Comparison of ENCODE assay signal across 20 mouse cellular contexts in the genomic region with DNA sequence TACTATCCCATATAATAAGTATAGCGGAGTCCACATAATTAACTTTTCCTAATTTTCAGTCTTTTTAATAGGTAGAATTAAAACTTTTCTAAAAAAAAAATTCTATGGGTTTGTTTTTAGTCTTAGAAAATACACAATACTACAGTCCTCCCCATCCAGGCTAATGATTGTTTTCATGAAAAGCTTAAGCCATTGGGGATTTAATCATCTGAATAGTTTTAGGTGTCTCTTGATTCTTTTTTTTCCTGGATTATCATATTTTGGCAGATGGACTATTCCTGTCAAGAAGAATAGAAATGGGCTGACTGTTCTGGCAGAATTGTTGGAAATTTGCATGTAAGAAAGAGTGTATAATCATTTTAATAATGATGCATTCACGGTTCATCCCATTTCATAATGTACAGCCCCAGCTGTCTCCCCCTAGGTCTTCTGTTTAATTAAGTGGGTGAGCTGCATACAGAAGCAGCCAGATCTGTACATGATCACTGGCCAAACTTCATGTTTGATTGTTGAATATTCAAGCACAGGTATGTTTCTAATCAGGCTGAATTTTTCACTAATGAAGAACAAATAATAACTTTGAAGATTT.
DNase-seq lines count a peak whose midpoint lies in the region; ATAC-seq and TF ChIP-seq lines count a peak whose summit lies in the region.
"Had no signal": no experiment of that assay in that cellular context is flagged by ENCODE, and none has a peak within 500 bp of the region (broad histone marks: within the 10 kb centered on the region; RNA-seq: fewer than 3 reads in every experiment).

No protein-coding gene starts in this region.

- no peak for TF ChIP-seq CTCF in brain, embryonic 14.5 days (IDR thresholded peaks at IDR 0.05; ENCODE audit: borderline replicate concordance, extremely low read depth, insufficient read depth, insufficient read length)

- DNase-seq in forebrain, embryonic 11.5 days (ENCODE audit: low spot score), result no peak
- DNase-seq in brain, embryonic 14.5 days (ENCODE audit: low read depth), result peak; percentile 77
- no peak for DNase-seq in lung, postnatal 36 days
- no peak for DNase-seq in heart, postnatal 4 days
- DNase-seq: adrenal gland, postnatal 36 days; cerebellum, adult 11-12 months; cerebellum, postnatal 25 days; kidney, postnatal 25 days; thymus, postnatal 25 days had no signal

- H3K4me3 ChIP-seq in forebrain, embryonic 12.5 days (replicated peaks), result no peak overlapping the region
- no peak overlapping the region for H3K4me3 ChIP-seq in forebrain, embryonic 11.5 days (ENCODE audit: low read depth, low read length)
- no peak overlapping the region for H3K4me3 ChIP-seq in hindbrain, embryonic 16.5 days (ENCODE audit: low read length)
- H3K4me3 ChIP-seq in midbrain, embryonic 16.5 days (ENCODE audit: low read depth, low read length), result no peak overlapping the region
- H3K4me3 ChIP-seq: embryonic facial prominence, embryonic 12.5 days; hindbrain, embryonic 15.5 days; layer of hippocampus, adult 2 months; neural tube, embryonic 15.5 days; stomach, embryonic 15.5 days had no signal

- WGBS in forebrain, embryonic 12.5 days, result 74% methylated on average over 2 of the region's 2 CpGs
- whole genome bisulfite sequencing in forebrain, embryonic 11.5 days, result 83% methylated on average over 2 of the region's 2 CpGs
- WGBS in hindbrain, embryonic 16.5 days, result 56% methylated on average over 2 of the region's 2 CpGs
- WGBS in midbrain, embryonic 16.5 days, result 50% methylated on average over 2 of the region's 2 CpGs

- no peak overlapping the region for H3K9ac ChIP-seq in forebrain, embryonic 12.5 days
- H3K9ac ChIP-seq in forebrain, embryonic 11.5 days (ENCODE audit: low read length), result no peak overlapping the region
- H3K9ac ChIP-seq in hindbrain, embryonic 16.5 days (ENCODE audit: low read depth, low read length), result no peak overlapping the region
- H3K9ac ChIP-seq in midbrain, embryonic 16.5 days (ENCODE audit: low read depth, low read length), result no peak overlapping the region
- H3K9ac ChIP-seq: embryonic facial prominence, embryonic 12.5 days; hindbrain, embryonic 15.5 days; neural tube, embryonic 15.5 days; stomach, embryonic 15.5 days had no signal

- peak; percentile 46; the same call in 1 of the 2 replicates for ATAC-seq in forebrain, embryonic 12.5 days (ENCODE audit: low FRiP score)
- ATAC-seq in forebrain, embryonic 11.5 days (replicated peaks; ENCODE audit: low FRiP score), result no peak
- ATAC-seq in hindbrain, embryonic 16.5 days, result peak; percentile 42; the same call in 1 of the 2 replicates
- ATAC-seq in midbrain, embryonic 16.5 days, result peak; percentile 75
- ATAC-seq: intestine, postnatal 0 days had no signal

- no peak overlapping the region for H3K27ac ChIP-seq in forebrain, embryonic 12.5 days
- H3K27ac ChIP-seq in forebrain, embryonic 11.5 days (ENCODE audit: low read depth, low read length), result no peak overlapping the region
- no peak overlapping the region for H3K27ac ChIP-seq in hindbrain, embryonic 16.5 days (ENCODE audit: low read depth, low read length)
- no peak overlapping the region for H3K27ac ChIP-seq in midbrain, embryonic 16.5 days (ENCODE audit: low read length)
- H3K27ac ChIP-seq: embryonic facial prominence, embryonic 12.5 days; hindbrain, embryonic 15.5 days; layer of hippocampus, adult 2 months; macrophage; neural tube, embryonic 15.5 days; stomach, embryonic 15.5 days had no signal

- H3K27me3 ChIP-seq in forebrain, embryonic 12.5 days, result no peaks in the 10 kb centered on the region
- no peaks in the 10 kb centered on the region for H3K27me3 ChIP-seq in forebrain, embryonic 11.5 days (ENCODE audit: control insufficient read depth, insufficient read depth, low read length)
- H3K27me3 ChIP-seq in hindbrain, embryonic 16.5 days (replicated peaks; ENCODE audit: control insufficient read depth, insufficient read depth, low read length), result no peaks in the 10 kb centered on the region
- no peaks in the 10 kb centered on the region for H3K27me3 ChIP-seq in midbrain, embryonic 16.5 days (ENCODE audit: control insufficient read depth, insufficient read depth, low read depth, low read length)
- H3K27me3 ChIP-seq: embryonic facial prominence, embryonic 12.5 days; hindbrain, embryonic 15.5 days; neural tube, embryonic 15.5 days; stomach, embryonic 15.5 days had no signal

- TF ChIP-seq POLR2A in brain, embryonic 14.5 days (IDR thresholded peaks at IDR 0.05; ENCODE audit: borderline replicate concordance, extremely low read depth, insufficient read depth, insufficient read length, poor library complexity, severe bottlenecking), result no peak

- H3K4me1 ChIP-seq in forebrain, embryonic 12.5 days, result no peaks in the 10 kb centered on the region
- H3K4me1 ChIP-seq in forebrain, embryonic 11.5 days (replicated peaks; ENCODE audit: control insufficient read depth, insufficient read depth, low read length), result no peaks in the 10 kb centered on the region
- H3K4me1 ChIP-seq in hindbrain, embryonic 16.5 days (ENCODE audit: control insufficient read depth, insufficient read depth, low read depth, low read length), result no peaks in the 10 kb centered on the region
- no peaks in the 10 kb centered on the region for H3K4me1 ChIP-seq in midbrain, embryonic 16.5 days (ENCODE audit: control insufficient read depth, insufficient read depth, low read length)
- H3K4me1 ChIP-seq: embryonic facial prominence, embryonic 12.5 days; hindbrain, embryonic 15.5 days; neural tube, embryonic 15.5 days; stomach, embryonic 15.5 days had no signal

- no peak overlapping the region for H3K4me2 ChIP-seq in forebrain, embryonic 12.5 days
- H3K4me2 ChIP-seq in forebrain, embryonic 11.5 days (ENCODE audit: low read depth, low read length, severe bottlenecking), result no peak overlapping the region
- no peak overlapping the region for H3K4me2 ChIP-seq in hindbrain, embryonic 16.5 days (ENCODE audit: low read length)
- no peak overlapping the region for H3K4me2 ChIP-seq in midbrain, embryonic 16.5 days (ENCODE audit: low read length)
- H3K4me2 ChIP-seq: embryonic facial prominence, embryonic 12.5 days; heart, embryonic 11.5 days; hindbrain, embryonic 15.5 days; neural tube, embryonic 15.5 days; stomach, embryonic 15.5 days had no signal

- no peaks in the 10 kb centered on the region for H3K9me3 ChIP-seq in forebrain, embryonic 12.5 days
- no peaks in the 10 kb centered on the region for H3K9me3 ChIP-seq in forebrain, embryonic 11.5 days (ENCODE audit: control insufficient read depth, low read length)
- H3K9me3 ChIP-seq in hindbrain, embryonic 16.5 days (ENCODE audit: control insufficient read depth, low read length), result no peaks in the 10 kb centered on the region
- no peaks in the 10 kb centered on the region for H3K9me3 ChIP-seq in midbrain, embryonic 16.5 days (replicated peaks; ENCODE audit: control insufficient read depth, low read length, poor library complexity, severe bottlenecking)
- H3K9me3 ChIP-seq: embryonic facial prominence, embryonic 12.5 days; hindbrain, embryonic 15.5 days; neural tube, embryonic 15.5 days; stomach, embryonic 15.5 days had no signal

- H3K36me3 ChIP-seq in forebrain, embryonic 12.5 days (replicated peaks), result no peaks in the 10 kb centered on the region
- no peaks in the 10 kb centered on the region for H3K36me3 ChIP-seq in forebrain, embryonic 11.5 days (ENCODE audit: control insufficient read depth, insufficient read depth, low read length)
- no peaks in the 10 kb centered on the region for H3K36me3 ChIP-seq in hindbrain, embryonic 16.5 days (ENCODE audit: control insufficient read depth, insufficient read depth, low read length)
- H3K36me3 ChIP-seq in midbrain, embryonic 16.5 days (ENCODE audit: control insufficient read depth, insufficient read depth, low read length), result no peaks in the 10 kb centered on the region
- H3K36me3 ChIP-seq: embryonic facial prominence, embryonic 12.5 days; hindbrain, embryonic 15.5 days; neural tube, embryonic 15.5 days; stomach, embryonic 15.5 days had no signal
